Mouse (Mus musculus): Measurements from ENCODE around the gene Gm156.
"Not testable (repeated sequence)": the region's sequence is repeated elsewhere in the genome, so short reads cannot be mapped to it uniquely, and the experiment has no call there.

GRCm38 (mm10) chr6:129784170-129784569 is at the start of gene Gm156:
- TF ChIP-seq CTCF (IDR thresholded peaks at IDR 0.05; ENCODE audit: extremely low read depth, insufficient read depth, insufficient read length, insufficient replicate concordance); POLR2A (IDR thresholded peaks at IDR 0.05; ENCODE audit: low read depth, low read length): not testable (repeated sequence)
